Mouse (Mus musculus) CH12.LX (cell line): ENCODE data around the gene Tmem255a. TPM values are rescaled to one million over a fixed set of nuclear protein-coding genes. Genes with fewer than 3 reads are reported as not detected.

ENCODE experiments used
- DNase-seq: peaks from one replicate; pipeline ENCODE4 v3.0.0-alpha.2; 2013; ENCODE audit errors: extremely low read depth
- H3K27ac ChIP-seq: 2 replicates; pipeline ENCODE4 v1.5.1; 2012; ENCODE audit warnings: low read depth, mild to moderate bottlenecking, control low read depth, moderate library complexity; ENCODE audit not compliant: insufficient read depth
- H3K27me3 ChIP-seq: replicated peaks from 2 replicates; pipeline ENCODE3; 2012; ENCODE audit warnings: inconsistent platforms
- H3K36me3 ChIP-seq, 2 experiments: replicated peaks in 1 of 2; 2 replicates each; pipeline versions ENCODE3 to v1.6.1; 2012; ENCODE audit warnings: inconsistent platforms in 1 of 2, low read length in 1 of 2, mild to moderate bottlenecking in 1 of 2, mixed read lengths in 1 of 2, moderate library complexity in 1 of 2; ENCODE audit not compliant: control insufficient read depth in 1 of 2, insufficient read depth in 1 of 2
- H3K4me1 ChIP-seq, 2 experiments: 2 replicates each; pipeline ENCODE4 v1.6.1; 2012; ENCODE audit warnings: inconsistent platforms in 1 of 2, moderate library complexity in 1 of 2; ENCODE audit not compliant: insufficient read depth in 2 of 2, control insufficient read depth in 1 of 2
- H3K4me2 ChIP-seq: 2 replicates; pipeline ENCODE4 v1.6.1; 2012; ENCODE audit warnings: low read depth, mild to moderate bottlenecking, control low read depth; ENCODE audit not compliant: poor library complexity, insufficient read depth, severe bottlenecking
- H3K4me3 ChIP-seq, 3 experiments: fragments of 150-350 bp in 1 of 3; sonication (generic) in 1 of 3; replicated peaks in 1 of 3; 2 replicates each; pipeline versions ENCODE3 to v1.5.1; 2011 to 2012; ENCODE audit warnings: low read depth in 2 of 3, low read length in 2 of 3, mild to moderate bottlenecking in 2 of 3, moderate library complexity in 2 of 3, control low read depth in 1 of 3, improper control_type of control experiment in 1 of 3, inconsistent platforms in 1 of 3, mixed read lengths in 1 of 3; ENCODE audit not compliant: poor library complexity in 1 of 3
- H3K79me2 ChIP-seq: replicated peaks from 2 replicates; pipeline ENCODE4 v1.6.1; 2012; ENCODE audit warnings: mild to moderate bottlenecking, moderate library complexity; ENCODE audit not compliant: control insufficient read depth, poor library complexity, insufficient read depth, severe bottlenecking; ENCODE audit errors: extremely low read depth
- H3K9ac ChIP-seq: 2 replicates; pipeline ENCODE4 v1.6.1; 2012; ENCODE audit warnings: low read depth, mild to moderate bottlenecking, control low read depth, moderate library complexity; ENCODE audit not compliant: insufficient read depth
- H3K9me3 ChIP-seq: replicated peaks from 2 replicates; pipeline ENCODE3; 2012; ENCODE audit warnings: low read length, inconsistent platforms, mixed read lengths
- ELF1 ChIP-seq: IDR thresholded peaks from 2 replicates; pipeline ENCODE4 v1.6.1; 2014; ENCODE audit warnings: low read depth, mild to moderate bottlenecking, inconsistent platforms, low read length, improper control_type of control experiment
- ETS1 ChIP-seq: conservative IDR thresholded peaks from 2 replicates; pipeline ENCODE4 v1.6.1; 2012; ENCODE audit warnings: low read depth, mild to moderate bottlenecking, inconsistent platforms, low read length, improper control_type of control experiment, moderate library complexity
- GABPA ChIP-seq: IDR thresholded peaks from 2 replicates; pipeline ENCODE4 v1.6.1; 2012; ENCODE audit warnings: low read depth, low read length, improper control_type of control experiment, inconsistent platforms; ENCODE audit not compliant: insufficient replicate concordance
- IRF4 ChIP-seq: IDR thresholded peaks from 2 replicates; pipeline ENCODE4 v1.6.1; 2014; ENCODE audit warnings: low read depth, mild to moderate bottlenecking, inconsistent platforms, low read length, improper control_type of control experiment
- JUND ChIP-seq: conservative IDR thresholded peaks from 2 replicates; pipeline ENCODE4 v1.6.1; 2011; ENCODE audit warnings: low read depth, low read length, improper control_type of control experiment
- KAT2A ChIP-seq: IDR thresholded peaks from 2 replicates; pipeline ENCODE4 v1.6.1; 2012; ENCODE audit warnings: low read length, improper control_type of control experiment, inconsistent platforms; ENCODE audit not compliant: insufficient replicate concordance
- MAFK ChIP-seq: IDR thresholded peaks from 2 replicates; pipeline ENCODE4 v1.6.1; 2011; ENCODE audit warnings: low read length, improper control_type of control experiment; ENCODE audit not compliant: insufficient replicate concordance
- MAX ChIP-seq: IDR thresholded peaks from 2 replicates; pipeline ENCODE4 v1.6.1; 2011; ENCODE audit warnings: low read length, improper control_type of control experiment
- MXI1 ChIP-seq: IDR thresholded peaks from 2 replicates; pipeline ENCODE4 v1.6.1; 2011; ENCODE audit warnings: mild to moderate bottlenecking, low read depth, low read length, improper control_type of control experiment
- POLR2AphosphoS2 ChIP-seq: IDR thresholded peaks from 2 replicates; pipeline ENCODE4 v1.6.1; 2011; ENCODE audit warnings: low read depth, low read length, improper control_type of control experiment
- SIN3A ChIP-seq: IDR thresholded peaks from 2 replicates; pipeline ENCODE4 v1.6.1; 2012; ENCODE audit warnings: low read length, improper control_type of control experiment, inconsistent platforms
- SMC3 ChIP-seq: IDR thresholded peaks from 2 replicates; pipeline ENCODE4 v1.6.1; 2011; ENCODE audit warnings: low read depth, low read length, improper control_type of control experiment
- dilution Hi-C: fragments of 300-500 bp; cut with MboI; formaldehyde crosslinking; loops from 2 replicates; pipeline ENCODE4 v1.14.3; 2020; ENCODE audit warnings: low sequenced_read_pairs; ENCODE audit not compliant: extremely low pct_unique_long_range_greater_than_20kb, extremely low pct_ligation_motif_present
- in situ Hi-C: fragments of 300-500 bp; cut with MboI; formaldehyde crosslinking; loops from 3 replicates; pipeline ENCODE4 v1.14.3; 2019; ENCODE audit warnings: low sequenced_read_pairs, low pct_ligation_motif_present, low pct_unique_long_range_greater_than_20kb, mixed read lengths
- polyA plus RNA-seq: library from polyadenylated mRNA; unstranded; fragments of >175 nt; gene quantifications from 2 replicates; pipeline ENCODE4 v1.2.1, GENCODE M21; 2012; ENCODE audit warnings: low read depth; ENCODE audit not compliant: insufficient read length
- total RNA-seq, 2 experiments: library from RNA; depleted of rRNA; stranded (reverse); fragments of 300-350 nt in 1 of 2; fragments of >200 nt in 1 of 2; gene quantifications; 2 replicates each; pipeline ENCODE4 v1.2.3; 2012 to 2014

The Tmem255a gene
- total and polyA plus RNA-seq, 3 experiments: 0.30 to 1.4 (median 0.68) TPM

DNA sequence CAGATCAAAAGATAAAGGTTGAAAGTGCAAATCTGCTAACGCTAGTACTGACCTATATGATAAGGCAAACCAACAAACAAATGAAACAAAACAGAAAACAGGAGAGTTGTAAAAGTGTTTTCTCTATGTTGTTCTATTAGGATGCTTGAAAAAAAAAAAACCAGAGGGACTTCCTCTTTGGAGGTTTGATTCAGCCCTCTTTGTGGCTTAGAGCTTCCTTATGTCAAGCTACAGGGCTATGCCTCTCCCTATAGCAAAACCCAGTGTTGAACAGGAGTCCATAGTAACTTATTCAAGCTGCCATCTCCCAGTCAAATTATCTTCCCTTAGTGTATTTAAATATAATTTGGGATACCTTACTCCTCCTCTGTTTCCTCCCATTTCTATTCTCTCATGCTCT, 44.8 kb downstream of the Tmem255a start:
- Histone ChIP-seq H3K9ac (no peak overlapping the region), H3K27me3 (no peaks in the 10 kb centered on the region), H3K79me2 (no peaks in the 10 kb centered on the region), H3K27ac (no peak overlapping the region), H3K36me3 (no peaks in the 10 kb centered on the region), H3K4me1 (no peaks in the 10 kb centered on the region), H3K9me3 (no peaks in the 10 kb centered on the region), H3K4me3 (no peak overlapping the region), H3K4me2 (no peak overlapping the region)
- in situ Hi-C loops: no loop called here
- DNase-seq: no peak
- dilution Hi-C loops: no loop called here
- TF ChIP-seq POLR2AphosphoS2 (no peak), MAX (no peak)

- in situ Hi-C loops (no loop called here), dilution Hi-C loops (no loop called here)
- no peak overlapping the region for H3K9ac ChIP-seq
- no peaks in the 10 kb centered on the region for H3K79me2 ChIP-seq
- no peak for DNase-seq
- H3K9me3 ChIP-seq: no peaks in the 10 kb centered on the region
- H3K4me3 ChIP-seq: no peak overlapping the region
- no peaks in the 10 kb centered on the region for H3K27me3 ChIP-seq
- no peaks in the 10 kb centered on the region for H3K4me1 ChIP-seq
- TF ChIP-seq ETS1 (no peak), SMC3 (no peak), GABPA (no peak), MAFK (no peak), ELF1 (no peak), SIN3A (no peak), MXI1 (no peak), IRF4 (no peak)
- no peak overlapping the region for H3K4me2 ChIP-seq
- no peak overlapping the region for H3K27ac ChIP-seq
- H3K36me3 ChIP-seq: peaks cover 0 to 9% of the 10 kb centered on the region in 2 experiments
Observed at GRCm38 (mm10) chrX:38201816-38202215, 50.4 kb downstream of the Tmem255a start.

DNA sequence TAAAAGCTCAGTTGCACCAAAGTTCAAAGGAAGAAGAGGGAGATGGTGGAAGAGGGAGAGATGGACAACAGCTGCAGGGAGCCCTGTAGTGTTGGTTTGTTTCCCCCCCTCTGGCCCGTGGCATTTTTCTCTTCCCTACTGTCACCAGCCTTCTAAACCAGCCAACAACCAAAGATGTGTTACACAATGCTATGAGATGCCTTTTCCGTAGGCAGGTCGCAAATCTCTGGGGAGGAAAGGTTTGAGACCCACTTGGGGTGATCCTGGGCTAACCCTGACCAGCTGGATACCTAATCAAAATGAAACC, 61.8 kb downstream of the Tmem255a start:
- dilution Hi-C loops: no loop called here
- Histone ChIP-seq H3K79me2 (peaks cover 33% of the 10 kb centered on the region), H3K27me3 (no peaks in the 10 kb centered on the region), H3K9ac (peak overlapping the region; percentile 91), H3K9me3 (no peaks in the 10 kb centered on the region), H3K4me1 (peaks cover 0 to 25% of the 10 kb centered on the region in 2 experiments; a peak in 2 of 4 replicates), H3K27ac (peak overlapping the region; percentile 54; the same call in 1 of the 2 replicates), H3K4me2 (peak overlapping the region; percentile 38; the same call in 1 of the 2 replicates), H3K36me3 (peaks cover 15 to 23% of the 10 kb centered on the region in 2 experiments), H3K4me3 (peak overlapping the region; percentile 71 to 98 (median 72))
- no peak for DNase-seq
- in situ Hi-C loops: no loop called here
- TF ChIP-seq JUND (no peak), KAT2A (no peak)
